Mouse (Mus musculus) forebrain, embryonic 11.5 days (tissue): ENCODE measurements around the gene Cyp26b1. TPM values are rescaled to one million over a fixed set of nuclear protein-coding genes. Genes with fewer than 3 reads are reported as not detected.

Experiments used
- ATAC-seq: fragments of 200-750 bp; cut with Nextera tagmentation; replicated peaks from 2 replicates; pipeline ENCODE4 v1.8.0; 2017; ENCODE audit warnings: moderate TSS enrichment; ENCODE audit not compliant: low FRiP score
- DNase-seq: peaks from one replicate; pipeline ENCODE4 v3.0.0-alpha.2; 2017; ENCODE audit warnings: low spot score
- H3K27ac ChIP-seq: fragments of 300-500 bp; sonication (generic); 2 replicates; pipeline ENCODE4 v1.5.1; 2014; ENCODE audit warnings: low read depth, low read length
- H3K27me3 ChIP-seq: fragments of 300-500 bp; sonication (generic); 2 replicates; pipeline ENCODE4 v1.6.1; 2014; ENCODE audit warnings: mild to moderate bottlenecking, low read length, mixed read lengths; ENCODE audit not compliant: control insufficient read depth, insufficient read depth
- H3K36me3 ChIP-seq: fragments of 300-500 bp; sonication (generic); 2 replicates; pipeline ENCODE4 v1.6.1; 2014; ENCODE audit warnings: mild to moderate bottlenecking, low read length, moderate library complexity, mixed read lengths; ENCODE audit not compliant: control insufficient read depth, insufficient read depth
- H3K4me1 ChIP-seq: fragments of 300-500 bp; sonication (generic); replicated peaks from 2 replicates; pipeline ENCODE4 v1.6.1; 2014; ENCODE audit warnings: low read length, mixed read lengths; ENCODE audit not compliant: control insufficient read depth, insufficient read depth
- H3K4me2 ChIP-seq: fragments of 300-500 bp; sonication (generic); 2 replicates; pipeline ENCODE4 v1.6.1; 2014; ENCODE audit warnings: low read depth, mild to moderate bottlenecking, low read length, moderate library complexity, mixed read lengths; ENCODE audit not compliant: severe bottlenecking
- H3K4me3 ChIP-seq: fragments of 300-500 bp; sonication (generic); 2 replicates; pipeline ENCODE4 v1.5.1; 2014; ENCODE audit warnings: low read depth, low read length
- H3K9ac ChIP-seq: fragments of 300-500 bp; sonication (generic); 2 replicates; pipeline ENCODE4 v1.6.1; 2014; ENCODE audit warnings: low read length
- H3K9me3 ChIP-seq: fragments of 300-500 bp; sonication (generic); 2 replicates; pipeline ENCODE4 v1.6.1; 2016; ENCODE audit warnings: low read length, mixed read lengths; ENCODE audit not compliant: control insufficient read depth
- WGBS: fragments of 180-500 bp; shearing (Covaris S2); extraction: QIAGEN DNeasy Blood & Tissue Kit; methylation state at CpG from one replicate; pipeline ENCODE4 v1.1.7; 2014; 5-methylcytosine and 5-hydroxymethylcytosine counted together
- polyA plus RNA-seq: library from polyadenylated mRNA; unstranded; fragments of >200 nt; fragmentation: Nextera tagmentation; extraction: Ambion mirVana; gene quantifications from 2 replicates; pipeline ENCODE4 v1.2.1, GENCODE M21; 2014

Cyp26b1 gene
- polyA plus RNA-seq, 1 experiment from 2014 or later = 1.2 TPM

DNA sequence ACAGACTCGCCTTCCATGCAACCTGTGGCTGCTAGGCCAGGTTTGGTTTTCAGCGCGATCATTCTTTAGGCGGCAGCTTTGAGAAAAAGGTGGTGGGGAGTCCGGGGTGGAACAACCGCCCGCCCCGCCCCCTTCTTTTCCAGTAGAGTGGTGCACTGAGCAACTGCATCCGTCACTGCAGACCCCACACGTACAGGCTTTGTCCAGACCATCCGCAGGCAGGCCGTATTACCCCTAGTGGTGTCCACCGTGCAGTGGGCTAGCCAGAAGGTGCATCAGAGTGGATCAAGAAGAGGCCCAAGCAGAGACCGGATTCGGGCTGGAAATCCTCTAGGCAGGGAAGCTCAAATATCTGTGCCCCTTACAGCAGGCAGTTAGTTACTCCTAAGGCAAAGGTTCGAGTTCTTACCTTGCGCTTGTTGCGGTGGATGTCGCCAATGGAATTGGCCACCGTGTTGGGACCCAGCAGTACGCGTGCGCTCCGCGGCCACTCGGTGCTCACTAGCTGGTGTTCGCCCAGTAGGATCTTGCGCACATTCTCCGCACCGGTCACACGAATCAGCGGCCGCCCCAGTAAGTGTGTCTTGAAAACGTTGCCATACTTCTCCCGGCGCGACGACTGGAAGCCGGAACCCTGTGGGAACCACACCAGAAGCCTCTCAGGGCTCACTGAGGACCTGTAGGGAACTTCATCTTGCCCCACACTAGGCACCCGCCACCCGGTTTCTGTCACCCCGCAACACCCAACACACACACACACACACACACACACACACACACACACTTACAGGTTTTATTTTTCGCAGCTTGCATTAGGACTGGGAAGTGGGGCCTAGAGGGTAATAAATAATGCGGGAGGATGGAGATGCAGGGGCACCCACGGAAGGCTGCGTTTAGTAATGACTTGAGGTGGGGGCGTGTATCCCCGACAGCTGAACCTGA, 9.6 kb downstream of the Cyp26b1 start:
- H3K9ac ChIP-seq = no peak overlapping the region
- peak overlapping the region; percentile 25 for H3K4me3 ChIP-seq
- ATAC-seq (no peak), DNase-seq (peak; percentile 74)
- no peaks in the 10 kb centered on the region for H3K9me3 ChIP-seq
- peaks cover 90% of the 10 kb centered on the region for H3K27me3 ChIP-seq
- under 1% methylated on average over 48 of the region's 48 CpGs for WGBS
- peak overlapping the region; percentile 47 for H3K4me2 ChIP-seq
- no peak overlapping the region for H3K27ac ChIP-seq
- no peaks in the 10 kb centered on the region for H3K36me3 ChIP-seq
- peaks cover 35% of the 10 kb centered on the region for H3K4me1 ChIP-seq

DNA sequence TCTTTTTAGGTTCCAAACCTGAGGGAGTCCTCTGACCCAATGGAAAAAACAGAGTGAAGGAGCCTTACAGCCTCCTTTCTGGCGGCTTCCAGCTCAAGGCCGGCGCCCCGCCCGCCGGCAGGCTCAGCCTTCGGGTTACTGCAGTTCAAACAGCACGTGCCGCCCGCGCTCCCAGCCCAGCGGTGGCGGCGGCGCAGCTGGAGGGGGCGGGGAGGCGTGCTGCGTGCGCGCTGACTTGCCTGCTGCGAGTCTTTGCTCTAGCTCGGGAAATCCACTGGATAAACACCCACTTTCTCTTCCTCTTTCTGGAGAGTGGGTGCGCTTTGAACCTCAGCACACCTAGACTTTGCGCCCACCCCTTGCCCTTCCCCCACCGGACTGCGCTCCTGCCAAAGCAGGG, 10.3 kb downstream of the Cyp26b1 start:
- no peak; the same call in 1 of the 2 replicates for ATAC-seq
- peak; percentile 82 for DNase-seq
- Histone ChIP-seq H3K9ac (no peak overlapping the region; the same call in 1 of the 2 replicates), H3K4me1 (peaks cover 35% of the 10 kb centered on the region), H3K27me3 (peaks cover 84% of the 10 kb centered on the region), H3K4me3 (peak overlapping the region; percentile 21), H3K4me2 (peak overlapping the region; percentile 47), H3K36me3 (no peaks in the 10 kb centered on the region), H3K27ac (no peak overlapping the region), H3K9me3 (no peaks in the 10 kb centered on the region)
- 0% methylated on average over 26 of the region's 26 CpGs for WGBS

DNA sequence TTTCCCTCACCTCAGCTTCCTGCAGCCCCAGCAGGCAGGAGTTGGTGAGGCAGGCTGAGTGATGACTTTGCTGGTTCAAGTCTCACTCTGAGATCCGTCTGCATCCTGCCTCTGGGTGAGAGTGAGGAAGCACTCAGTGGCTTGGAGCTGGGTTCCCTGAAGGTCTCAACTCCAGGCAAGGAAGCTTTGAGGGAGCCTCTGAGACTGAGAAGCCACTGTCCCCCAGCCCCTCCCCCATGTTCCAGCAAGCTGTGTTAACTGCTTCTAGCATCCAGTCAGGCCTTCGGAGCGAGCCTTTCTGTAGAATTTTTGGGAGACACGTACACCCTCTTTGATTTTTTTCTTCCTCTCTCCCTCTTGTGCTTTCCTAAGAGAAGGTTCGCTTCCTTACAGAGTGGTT, 10.9 kb downstream of the Cyp26b1 start:
- no peak overlapping the region for H3K4me3 ChIP-seq
- DNase-seq = peak; percentile 54

DNA sequence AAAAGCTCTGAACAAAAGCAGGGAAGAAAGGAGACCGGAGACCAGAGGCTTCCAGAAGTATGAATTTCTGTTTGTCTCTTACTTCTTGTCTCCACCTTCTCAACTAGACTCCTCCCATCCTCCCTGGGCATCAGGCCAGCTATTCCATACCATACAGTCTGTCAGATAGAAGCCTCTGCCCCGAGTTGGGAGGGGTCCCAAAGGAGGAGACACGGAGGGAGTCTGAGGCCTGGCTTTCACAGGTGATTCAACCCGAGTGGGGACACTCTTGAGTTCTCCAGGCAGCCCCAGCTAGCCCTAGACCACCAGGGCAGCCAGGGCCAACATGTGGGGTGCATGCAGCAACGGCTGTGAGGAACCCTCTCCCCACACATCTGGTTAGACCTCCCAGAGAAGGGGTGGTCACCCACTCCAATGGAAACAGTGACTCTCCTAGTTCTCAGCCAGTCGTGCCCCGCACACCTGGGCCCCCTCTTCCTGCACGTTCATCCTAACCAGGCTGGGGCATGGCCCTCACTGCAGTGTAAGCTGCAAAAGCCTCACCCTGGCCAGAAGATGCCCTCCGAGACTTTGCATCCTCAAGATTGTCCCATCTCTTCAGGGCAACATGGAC, 11.8 kb downstream of the Cyp26b1 start:
- DNase-seq (peak; percentile 52), ATAC-seq (no peak)
- 59% methylated on average over 9 of the region's 9 CpGs for WGBS
- H3K4me2 ChIP-seq = no peak overlapping the region
- H3K9ac ChIP-seq = no peak overlapping the region
- H3K9me3 ChIP-seq = no peaks in the 10 kb centered on the region
- no peak overlapping the region for H3K4me3 ChIP-seq
- peaks cover 70% of the 10 kb centered on the region for H3K27me3 ChIP-seq
- no peaks in the 10 kb centered on the region for H3K36me3 ChIP-seq
- peaks cover 28% of the 10 kb centered on the region for H3K4me1 ChIP-seq
- H3K27ac ChIP-seq = no peak overlapping the region

More for the DNA sequence above, 10.9 kb downstream of the Cyp26b1 start:
- H3K36me3 ChIP-seq = no peaks in the 10 kb centered on the region
- WGBS = 12% methylated on average over 5 of the region's 5 CpGs
- no peak overlapping the region for H3K27ac ChIP-seq
- peaks cover 79% of the 10 kb centered on the region for H3K27me3 ChIP-seq
- peak overlapping the region; percentile 47; the same call in 1 of the 2 replicates for H3K4me2 ChIP-seq
- peaks cover 33% of the 10 kb centered on the region for H3K4me1 ChIP-seq
- no peaks in the 10 kb centered on the region for H3K9me3 ChIP-seq
- ATAC-seq = no peak
- H3K9ac ChIP-seq = no peak overlapping the region; the same call in 1 of the 2 replicates

DNA sequence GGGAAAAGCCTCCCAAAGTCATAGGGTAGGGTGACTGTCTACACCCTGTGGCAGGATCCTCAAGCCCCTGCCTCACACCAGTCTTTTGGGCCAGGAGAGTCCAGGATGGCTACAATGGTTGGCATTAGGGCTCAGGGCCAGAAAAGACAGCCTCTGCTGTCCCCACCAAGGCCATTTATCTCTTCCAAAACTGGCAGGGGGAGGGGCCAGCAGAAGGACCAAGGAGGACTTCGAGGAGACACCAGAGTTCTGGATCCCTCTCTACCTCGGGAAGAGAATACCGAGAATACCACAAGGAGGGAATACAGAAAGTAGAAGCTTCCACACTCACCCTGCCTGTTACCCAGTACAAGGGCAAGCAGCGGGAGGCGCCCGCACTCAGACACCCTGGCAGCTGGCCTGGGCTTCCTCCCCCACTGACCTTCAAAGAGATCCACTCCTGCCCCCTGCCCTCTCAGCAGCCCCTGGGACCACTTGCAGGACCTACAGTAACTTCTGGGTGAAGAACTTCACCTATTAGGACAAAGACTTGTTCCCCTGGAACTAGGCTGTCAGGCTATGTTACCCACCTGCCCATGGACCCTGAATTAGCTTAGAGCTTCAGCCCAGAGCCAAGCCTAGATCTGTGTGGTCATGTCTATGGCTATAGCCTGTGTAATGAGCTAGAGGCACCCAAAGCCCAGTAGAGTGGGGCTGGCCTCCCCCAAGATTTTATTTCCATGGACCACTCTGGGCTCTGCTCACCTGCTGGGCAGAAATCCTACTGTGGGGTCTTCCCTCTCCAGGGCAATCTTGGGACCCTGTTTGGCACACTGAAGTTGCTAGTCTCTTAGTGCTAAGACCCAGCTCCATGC, 12.5 kb downstream of the Cyp26b1 start:
- WGBS = 62% methylated on average over 6 of the region's 6 CpGs
- H3K27me3 ChIP-seq = peaks cover 64% of the 10 kb centered on the region
- H3K4me2 ChIP-seq = no peak overlapping the region
- H3K9me3 ChIP-seq = no peaks in the 10 kb centered on the region
- peak; percentile 51 for DNase-seq
- H3K4me3 ChIP-seq = no peak overlapping the region
- H3K9ac ChIP-seq = no peak overlapping the region
- no peak for ATAC-seq
- H3K27ac ChIP-seq = no peak overlapping the region
- H3K4me1 ChIP-seq = peaks cover 28% of the 10 kb centered on the region
- no peaks in the 10 kb centered on the region for H3K36me3 ChIP-seq

DNA sequence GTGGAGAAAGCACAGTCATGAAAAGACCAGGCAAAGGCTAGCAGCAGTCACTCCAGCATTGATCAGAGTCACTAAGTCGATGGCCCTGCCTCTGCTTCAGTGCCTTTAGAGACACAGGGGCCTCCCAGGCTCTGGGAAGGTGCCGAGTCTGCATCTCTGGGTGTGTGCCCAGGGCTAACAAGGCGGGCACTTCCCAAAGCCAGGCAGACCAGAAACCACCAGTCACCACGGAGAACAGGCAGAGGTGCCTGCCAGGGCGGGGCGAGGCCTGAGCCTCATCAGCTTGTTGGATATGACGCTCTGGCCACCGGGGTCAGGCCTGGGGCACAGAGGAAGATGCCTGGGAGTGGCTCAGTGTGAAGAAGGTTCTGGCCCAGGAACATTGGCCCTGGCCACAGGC, 14.2 kb downstream of the Cyp26b1 start:
- DNase-seq (no peak), ATAC-seq (no peak)
- no peaks in the 10 kb centered on the region for H3K36me3 ChIP-seq
- no peaks in the 10 kb centered on the region for H3K9me3 ChIP-seq
- H3K4me3 ChIP-seq = no peak overlapping the region
- no peak overlapping the region for H3K9ac ChIP-seq
- H3K27ac ChIP-seq = no peak overlapping the region
- H3K27me3 ChIP-seq = peaks cover 54% of the 10 kb centered on the region
- peaks cover 13% of the 10 kb centered on the region for H3K4me1 ChIP-seq
- H3K4me2 ChIP-seq = no peak overlapping the region
- WGBS = 69% methylated on average over 8 of the region's 8 CpGs

DNA sequence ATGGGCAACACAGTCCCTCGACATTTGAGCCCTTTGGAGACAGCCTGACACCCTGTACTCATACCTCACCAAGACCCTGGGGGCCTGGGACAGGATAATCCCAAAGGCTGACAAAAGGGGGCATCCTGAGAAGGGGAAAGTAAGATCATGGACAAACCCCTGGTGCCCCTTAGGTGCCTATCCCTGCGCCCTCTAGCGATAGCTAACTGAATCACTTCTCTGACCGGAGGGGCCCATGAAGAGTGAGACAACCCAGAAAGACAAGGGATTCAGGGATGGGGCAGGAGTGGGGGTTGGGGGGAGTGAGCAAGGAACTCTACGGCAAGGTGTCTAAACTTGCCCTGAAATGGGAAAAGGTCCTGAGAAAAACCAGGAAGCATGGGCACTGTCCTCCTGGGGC, 14.8 kb downstream of the Cyp26b1 start:
- H3K4me2 ChIP-seq = no peak overlapping the region
- H3K9me3 ChIP-seq = no peaks in the 10 kb centered on the region
- no peak for ATAC-seq
- H3K27me3 ChIP-seq = peaks cover 48% of the 10 kb centered on the region
- DNase-seq = peak; percentile 65
- 6% methylated on average over 5 of the region's 5 CpGs for WGBS
- peaks cover 9% of the 10 kb centered on the region for H3K4me1 ChIP-seq
- H3K9ac ChIP-seq = no peak overlapping the region
- H3K27ac ChIP-seq = no peak overlapping the region
- no peaks in the 10 kb centered on the region for H3K36me3 ChIP-seq
- no peak overlapping the region for H3K4me3 ChIP-seq

DNA sequence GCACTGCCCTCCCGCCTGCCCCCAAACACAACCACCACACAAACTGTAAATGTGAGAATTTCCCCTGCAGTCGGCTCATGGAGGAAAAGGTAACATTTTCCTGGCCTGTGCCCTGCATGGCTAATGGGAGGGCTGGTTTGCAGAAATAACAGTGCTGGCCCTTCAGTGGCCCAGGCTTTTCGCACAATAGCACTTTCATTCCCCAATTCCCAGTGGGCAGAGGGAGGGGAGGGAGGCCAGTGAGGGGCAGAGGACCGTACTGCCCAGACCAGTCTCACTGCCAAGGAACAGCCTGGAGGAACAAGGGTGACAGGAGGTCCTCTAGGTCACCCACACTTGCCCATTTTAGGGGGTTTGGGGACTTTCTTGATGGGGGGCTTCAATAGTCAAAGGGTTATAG, 15.8 kb downstream of the Cyp26b1 start:
- Histone ChIP-seq H3K27me3 (peaks cover 38% of the 10 kb centered on the region), H3K9ac (no peak overlapping the region), H3K36me3 (no peaks in the 10 kb centered on the region), H3K27ac (no peak overlapping the region), H3K9me3 (no peaks in the 10 kb centered on the region), H3K4me3 (no peak overlapping the region), H3K4me1 (no peaks in the 10 kb centered on the region; the same call in 1 of the 2 replicates), H3K4me2 (no peak overlapping the region)
- WGBS = 71% methylated on average over 4 of the region's 4 CpGs
- ATAC-seq = no peak
- DNase-seq = no peak
